Mouse (Mus musculus) hindbrain, embryonic 13.5 days (tissue): ENCODE measurements around the gene Tbcd. TPM values are rescaled to one million over a fixed set of nuclear protein-coding genes. Genes with fewer than 3 reads are reported as not detected.

Experiments
- ATAC-seq: fragments of 200-750 bp; cut with Nextera tagmentation; 2 replicates; pipeline ENCODE4 v1.8.0; 2017; ENCODE audit warnings: moderate TSS enrichment; ENCODE audit not compliant: low FRiP score
- H3K27ac ChIP-seq: fragments of 300-500 bp; sonication (generic); 2 replicates; pipeline ENCODE4 v1.5.1; 2015; ENCODE audit warnings: inconsistent platforms, mild to moderate bottlenecking, moderate library complexity
- H3K27me3 ChIP-seq: fragments of 300-500 bp; sonication (generic); 2 replicates; pipeline ENCODE4 v1.6.1; 2015; ENCODE audit warnings: mild to moderate bottlenecking, inconsistent platforms
- H3K36me3 ChIP-seq: fragments of 300-500 bp; sonication (generic); 2 replicates; pipeline ENCODE4 v1.6.1; 2015; ENCODE audit warnings: mild to moderate bottlenecking, inconsistent platforms
- H3K4me1 ChIP-seq: fragments of 300-500 bp; sonication (generic); replicated peaks from 2 replicates; pipeline ENCODE4 v1.6.1; 2015; ENCODE audit warnings: inconsistent platforms
- H3K4me2 ChIP-seq: fragments of 300-500 bp; sonication (generic); 2 replicates; pipeline ENCODE4 v1.6.1; 2015; ENCODE audit warnings: inconsistent platforms, mild to moderate bottlenecking, moderate library complexity
- H3K4me3 ChIP-seq: fragments of 300-500 bp; sonication (generic); 2 replicates; pipeline ENCODE4 v1.5.1; 2015; ENCODE audit warnings: mild to moderate bottlenecking, inconsistent platforms
- H3K9ac ChIP-seq: fragments of 300-500 bp; sonication (generic); 2 replicates; pipeline ENCODE4 v1.6.1; 2015; ENCODE audit warnings: mild to moderate bottlenecking, inconsistent platforms
- H3K9me3 ChIP-seq: fragments of 300-500 bp; sonication (generic); 2 replicates; pipeline ENCODE4 v1.6.1; 2016; ENCODE audit warnings: inconsistent platforms
- WGBS: fragments of 180-500 bp; shearing (Covaris S2); methylation state at CpG from one replicate; pipeline ENCODE4 v1.1.7; 2015; 5-methylcytosine and 5-hydroxymethylcytosine counted together
- polyA plus RNA-seq: library from polyadenylated mRNA; unstranded; fragments of >200 nt; fragmentation: Nextera tagmentation; extraction: Ambion mirVana; gene quantifications from 2 replicates; pipeline ENCODE4 v1.2.1, GENCODE M21; 2015

Tbcd gene
- polyA plus RNA-seq, 1 experiment from 2014 or later, result 59.0 TPM

- Histone ChIP-seq H3K36me3 (peaks cover 9% of the 10 kb centered on the region), H3K27me3 (no peaks in the 10 kb centered on the region), H3K27ac (peak within 1 kb of the TSS; percentile 75), H3K4me2 (peak within 1 kb of the TSS; percentile 72), H3K9me3 (no peaks in the 10 kb centered on the region), H3K4me3 (peak within 1 kb of the TSS; percentile 49), H3K9ac (peak within 1 kb of the TSS; percentile 73), H3K4me1 (peaks cover 22% of the 10 kb centered on the region)
- ATAC-seq, result peak; percentile 97
- 6% methylated on average over 29 of the region's 30 CpGs for WGBS
Measured at GRCm38 (mm10) chr11:121434156-121435155, 17.3 kb upstream of the Tbcd start, which contains the start of gene Fn3k. Gene Fn3k (plus strand): TSS chr11:121434913.

- WGBS, result 80% methylated on average over 5 of the region's 5 CpGs
- Histone ChIP-seq H3K9me3 (no peaks in the 10 kb centered on the region), H3K4me1 (peaks cover 22% of the 10 kb centered on the region), H3K36me3 (no peaks in the 10 kb centered on the region), H3K4me3 (no peak overlapping the region), H3K9ac (no peak overlapping the region; the same call in 1 of the 2 replicates), H3K27ac (no peak overlapping the region), H3K27me3 (peaks cover 6% of the 10 kb centered on the region; the same call in 1 of the 2 replicates), H3K4me2 (no peak overlapping the region)
- ATAC-seq, result no peak
Measured at GRCm38 (mm10) chr11:121437236-121437635, 14.5 kb upstream of the Tbcd start.

- Histone ChIP-seq H3K36me3 (no peaks in the 10 kb centered on the region), H3K4me2 (no peak overlapping the region), H3K9ac (no peak overlapping the region), H3K4me1 (peaks cover 11% of the 10 kb centered on the region), H3K4me3 (no peak overlapping the region), H3K27ac (no peak overlapping the region), H3K9me3 (no peaks in the 10 kb centered on the region), H3K27me3 (peaks cover 13% of the 10 kb centered on the region; the same call in 1 of the 2 replicates)
- ATAC-seq, result no peak
- 73% methylated on average over 5 of the region's 5 CpGs for whole genome bisulfite sequencing
Measured at GRCm38 (mm10) chr11:121439686-121440292, 12.0 kb upstream of the Tbcd start.

GRCm38 (mm10) chr11:121441653-121442052, 10.1 kb upstream of the Tbcd start:
- H3K36me3 ChIP-seq, result no peaks in the 10 kb centered on the region
- no peak overlapping the region for H3K9ac ChIP-seq
- 86% methylated on average over 4 of the region's 4 CpGs for WGBS
- H3K27me3 ChIP-seq, result peaks cover 13% of the 10 kb centered on the region; the same call in 1 of the 2 replicates
- H3K4me2 ChIP-seq, result no peak overlapping the region
- no peak overlapping the region for H3K27ac ChIP-seq
- no peak for ATAC-seq
- peaks cover 4% of the 10 kb centered on the region; the same call in 1 of the 2 replicates for H3K4me1 ChIP-seq
- H3K9me3 ChIP-seq, result no peaks in the 10 kb centered on the region
- H3K4me3 ChIP-seq, result no peak overlapping the region

- peaks cover 4% of the 10 kb centered on the region; the same call in 1 of the 2 replicates for H3K4me1 ChIP-seq
- peaks cover 13% of the 10 kb centered on the region; the same call in 1 of the 2 replicates for H3K27me3 ChIP-seq
- WGBS, result 67% methylated on average over 2 of the region's 2 CpGs
- H3K4me2 ChIP-seq, result no peak overlapping the region
- H3K4me3 ChIP-seq, result no peak overlapping the region
- no peaks in the 10 kb centered on the region for H3K36me3 ChIP-seq
- H3K9me3 ChIP-seq, result no peaks in the 10 kb centered on the region
- H3K27ac ChIP-seq, result no peak overlapping the region
- no peak for ATAC-seq
- no peak overlapping the region for H3K9ac ChIP-seq
Measured at GRCm38 (mm10) chr11:121442076-121442475, 9.7 kb upstream of the Tbcd start.

GRCm38 (mm10) chr11:121451216-121451726, 478 bp upstream of the Tbcd start:
- peak overlapping the region; percentile 91 for H3K27ac ChIP-seq
- H3K9me3 ChIP-seq, result no peaks in the 10 kb centered on the region
- H3K27me3 ChIP-seq, result peaks cover 7% of the 10 kb centered on the region; the same call in 1 of the 2 replicates
- ATAC-seq, result no peak
- H3K9ac ChIP-seq, result peak overlapping the region; percentile 52
- peak overlapping the region; percentile 72 for H3K4me2 ChIP-seq
- H3K4me3 ChIP-seq, result peak overlapping the region; percentile 88
- peaks cover 13% of the 10 kb centered on the region for H3K36me3 ChIP-seq
- peaks cover 28% of the 10 kb centered on the region for H3K4me1 ChIP-seq
- 26% methylated on average over 9 of the region's 9 CpGs for WGBS

GRCm38 (mm10) chr11:121457874-121458273, 6.1 kb downstream of the Tbcd start:
- no peak overlapping the region for H3K27ac ChIP-seq
- H3K4me1 ChIP-seq, result peaks cover 15% of the 10 kb centered on the region
- 96% methylated on average over 3 of the region's 3 CpGs for WGBS
- peaks cover 65% of the 10 kb centered on the region for H3K36me3 ChIP-seq
- no peak for ATAC-seq
- H3K4me3 ChIP-seq, result no peak overlapping the region
- no peak overlapping the region for H3K4me2 ChIP-seq
- H3K27me3 ChIP-seq, result no peaks in the 10 kb centered on the region
- H3K9ac ChIP-seq, result no peak overlapping the region
- H3K9me3 ChIP-seq, result no peaks in the 10 kb centered on the region

- Histone ChIP-seq H3K4me3 (no peak overlapping the region), H3K9ac (no peak overlapping the region), H3K27ac (no peak overlapping the region), H3K36me3 (peaks cover 72% of the 10 kb centered on the region), H3K4me1 (no peaks in the 10 kb centered on the region), H3K9me3 (no peaks in the 10 kb centered on the region), H3K27me3 (no peaks in the 10 kb centered on the region), H3K4me2 (no peak overlapping the region)
- ATAC-seq, result no peak
- 95% methylated on average over 6 of the region's 6 CpGs for WGBS
Measured at GRCm38 (mm10) chr11:121467408-121467807, 15.7 kb downstream of the Tbcd start.

GRCm38 (mm10) chr11:121474831-121475230, 23.1 kb downstream of the Tbcd start:
- WGBS, result 97% methylated on average over 3 of the region's 3 CpGs
- Histone ChIP-seq H3K4me1 (no peaks in the 10 kb centered on the region), H3K4me3 (no peak overlapping the region), H3K27me3 (no peaks in the 10 kb centered on the region), H3K27ac (no peak overlapping the region), H3K4me2 (no peak overlapping the region), H3K9ac (no peak overlapping the region), H3K9me3 (no peaks in the 10 kb centered on the region), H3K36me3 (peaks cover 57% of the 10 kb centered on the region)
- ATAC-seq, result no peak

- H3K9me3 ChIP-seq, result no peaks in the 10 kb centered on the region
- no peak for ATAC-seq
- peaks cover 55% of the 10 kb centered on the region for H3K36me3 ChIP-seq
- H3K9ac ChIP-seq, result no peak overlapping the region
- WGBS, result 35% methylated on average over 9 of the region's 9 CpGs
- H3K4me2 ChIP-seq, result no peak overlapping the region
- no peaks in the 10 kb centered on the region for H3K27me3 ChIP-seq
- no peaks in the 10 kb centered on the region for H3K4me1 ChIP-seq
- no peak overlapping the region for H3K4me3 ChIP-seq
- H3K27ac ChIP-seq, result no peak overlapping the region
Measured at GRCm38 (mm10) chr11:121475699-121476415, 24.1 kb downstream of the Tbcd start.

- Histone ChIP-seq H3K27ac (no peak overlapping the region), H3K4me1 (no peaks in the 10 kb centered on the region), H3K36me3 (peaks cover 67% of the 10 kb centered on the region), H3K9ac (no peak overlapping the region), H3K4me2 (no peak overlapping the region), H3K4me3 (no peak overlapping the region), H3K9me3 (no peaks in the 10 kb centered on the region), H3K27me3 (no peaks in the 10 kb centered on the region)
- 94% methylated on average over 15 of the region's 15 CpGs for WGBS
- ATAC-seq, result no peak
Measured at GRCm38 (mm10) chr11:121479476-121480203, 27.9 kb downstream of the Tbcd start.
